Comparison of ENCODE assay signal across 7 mouse cellular contexts in genomic region chr9:41612452-41612795, GRCm38 (mm10).
DNase-seq lines count a peak whose midpoint lies in the region; ATAC-seq lines count a peak whose summit lies in the region.

No protein-coding gene starts in this region.

- WGBS in liver, embryonic 11.5 days: 50% methylated on average over 7 of the region's 7 CpGs
- WGBS in forebrain, embryonic 12.5 days: 5% methylated on average over 7 of the region's 7 CpGs
- WGBS in intestine, embryonic 16.5 days: 6% methylated on average over 7 of the region's 7 CpGs
- 7% methylated on average over 7 of the region's 7 CpGs for WGBS in stomach, embryonic 14.5 days

- H3K4me1 ChIP-seq in liver, embryonic 11.5 days (replicated peaks; ENCODE audit: control insufficient read depth, insufficient read depth, low read length): no peaks in the 10 kb centered on the region
- peaks cover 49% of the 10 kb centered on the region for H3K4me1 ChIP-seq in forebrain, embryonic 12.5 days
- peaks cover 11% of the 10 kb centered on the region; the same call in 1 of the 2 replicates for H3K4me1 ChIP-seq in intestine, embryonic 16.5 days (ENCODE audit: control insufficient read depth, insufficient read depth, low read length)
- H3K4me1 ChIP-seq in stomach, embryonic 14.5 days (ENCODE audit: control insufficient read depth, insufficient read depth, low read length): peaks cover 28% of the 10 kb centered on the region

- DNase-seq in liver, embryonic 11.5 days (ENCODE audit: low spot score): no peak
- no peak for DNase-seq in liver
- DNase-seq in adrenal gland, adult 8-10 months: no peak

- no peaks in the 10 kb centered on the region for H3K9me3 ChIP-seq in liver, embryonic 11.5 days (ENCODE audit: control insufficient read depth, low read length)
- no peaks in the 10 kb centered on the region for H3K9me3 ChIP-seq in forebrain, embryonic 12.5 days
- H3K9me3 ChIP-seq in intestine, embryonic 16.5 days (ENCODE audit: control insufficient read depth, low read length): no peaks in the 10 kb centered on the region
- no peaks in the 10 kb centered on the region for H3K9me3 ChIP-seq in stomach, embryonic 14.5 days (ENCODE audit: control insufficient read depth, low read depth, low read length)

- no peak overlapping the region for H3K4me3 ChIP-seq in liver, embryonic 11.5 days (ENCODE audit: low read depth, low read length)
- peak overlapping the region; percentile 10; the same call in 1 of the 2 replicates for H3K4me3 ChIP-seq in forebrain, embryonic 12.5 days (replicated peaks)
- H3K4me3 ChIP-seq in intestine, embryonic 16.5 days (ENCODE audit: low read length): no peak overlapping the region; the same call in 1 of the 2 replicates
- H3K4me3 ChIP-seq in stomach, embryonic 14.5 days (ENCODE audit: low read depth, low read length): peak overlapping the region; percentile 5; the same call in 1 of the 2 replicates

- no peaks in the 10 kb centered on the region for H3K27me3 ChIP-seq in liver, embryonic 11.5 days (replicated peaks; ENCODE audit: control insufficient read depth, insufficient read depth, low read length)
- H3K27me3 ChIP-seq in forebrain, embryonic 12.5 days: 0 out of 2 replicates have a peak, but pooled peaks cover under 1% of the 10 kb centered on the region
- no peaks in the 10 kb centered on the region for H3K27me3 ChIP-seq in intestine, embryonic 16.5 days (replicated peaks; ENCODE audit: control insufficient read depth, insufficient read depth, low read length)
- H3K27me3 ChIP-seq in stomach, embryonic 14.5 days (ENCODE audit: control insufficient read depth, insufficient read depth, low read length): no peaks in the 10 kb centered on the region

- H3K27ac ChIP-seq in liver, embryonic 11.5 days (ENCODE audit: low read depth, low read length): no peak overlapping the region; the same call in 1 of the 2 replicates
- H3K27ac ChIP-seq in forebrain, embryonic 12.5 days: peak overlapping the region; percentile 95
- H3K27ac ChIP-seq in intestine, embryonic 16.5 days (ENCODE audit: low read length): no peak overlapping the region
- H3K27ac ChIP-seq in stomach, embryonic 14.5 days (ENCODE audit: low read length): peak overlapping the region; percentile 64

- no peak overlapping the region for H3K9ac ChIP-seq in liver, embryonic 11.5 days (ENCODE audit: low read depth, low read length)
- H3K9ac ChIP-seq in forebrain, embryonic 12.5 days: peak overlapping the region; percentile 27; the same call in 1 of the 2 replicates
- H3K9ac ChIP-seq in intestine, embryonic 16.5 days (ENCODE audit: low read depth, low read length): no peak overlapping the region
- no peak overlapping the region for H3K9ac ChIP-seq in stomach, embryonic 14.5 days (replicated peaks; ENCODE audit: low read depth, low read length)

- H3K36me3 ChIP-seq in liver, embryonic 11.5 days (ENCODE audit: control insufficient read depth, insufficient read depth, low read length): no peaks in the 10 kb centered on the region
- H3K36me3 ChIP-seq in forebrain, embryonic 12.5 days (replicated peaks): no peaks in the 10 kb centered on the region
- H3K36me3 ChIP-seq in intestine, embryonic 16.5 days (ENCODE audit: control insufficient read depth, insufficient read depth, low read length): no peaks in the 10 kb centered on the region
- no peaks in the 10 kb centered on the region for H3K36me3 ChIP-seq in stomach, embryonic 14.5 days (ENCODE audit: control insufficient read depth, insufficient read depth, low read length)

- ATAC-seq in liver, embryonic 11.5 days (replicated peaks; ENCODE audit: low FRiP score): no peak
- peak; percentile 75 for ATAC-seq in forebrain, embryonic 12.5 days (ENCODE audit: low FRiP score)
- no peak for ATAC-seq in intestine, embryonic 16.5 days
- no peak; the same call in 1 of the 2 replicates for ATAC-seq in stomach, embryonic 14.5 days (ENCODE audit: insufficient number of reproducible peaks, insufficient read depth, low FRiP score, low read depth)
- no peak for ATAC-seq in CD4-positive, CD25-positive, alpha-beta regulatory T cell, adult 4 months

- peak overlapping the region; percentile 2; the same call in 1 of the 2 replicates for H3K4me2 ChIP-seq in liver, embryonic 11.5 days
- H3K4me2 ChIP-seq in forebrain, embryonic 12.5 days: peak overlapping the region; percentile 47
- H3K4me2 ChIP-seq in intestine, embryonic 16.5 days (ENCODE audit: low read depth, low read length): peak overlapping the region; percentile 32; the same call in 1 of the 2 replicates
- peak overlapping the region; percentile 42 for H3K4me2 ChIP-seq in stomach, embryonic 14.5 days (replicated peaks; ENCODE audit: low read depth, low read length)

Comparison
In these comparisons a context has a peak if more than half of its experiments do, and no peak if none do; other contexts are left out.
1. H3K27ac ChIP-seq: peak in forebrain, embryonic 12.5 days (single experiment) and stomach, embryonic 14.5 days (single experiment); none in liver, embryonic 11.5 days (single experiment) and intestine, embryonic 16.5 days (single experiment).
2. H3K4me3 ChIP-seq: peak in forebrain, embryonic 12.5 days (single experiment) and stomach, embryonic 14.5 days (single experiment); none in liver, embryonic 11.5 days (single experiment) and intestine, embryonic 16.5 days (single experiment).
3. Peak in every context shown above with its lines, with median percentiles within 50 percentile points of each other: H3K4me2 ChIP-seq.